Mouse (Mus musculus) thymus, adult 2 months (tissue): ENCODE results near the gene Fam155a.

ENCODE experiments used
- CTCF ChIP-seq: fragments of 200-500 bp; IDR thresholded peaks from 2 replicates; pipeline ENCODE4 v1.5.1; 2012; ENCODE audit warnings: mild to moderate bottlenecking, control low read depth, low read length, moderate library complexity, borderline replicate concordance; ENCODE audit not compliant: control insufficient read depth, poor library complexity, insufficient read depth; ENCODE audit errors: extremely low read depth
- POLR2A ChIP-seq: fragments of 200-500 bp; IDR thresholded peaks from 2 replicates; pipeline ENCODE4 v1.6.1; 2012; ENCODE audit warnings: mild to moderate bottlenecking, low read length, control low read depth, moderate library complexity; ENCODE audit not compliant: control insufficient read depth, poor library complexity, insufficient read depth; ENCODE audit errors: extremely low read depth

GRCm38 (mm10) chr8:9770999-9771605 is at the start of gene Fam155a:
- no peak for TF ChIP-seq CTCF
- TF ChIP-seq POLR2A: no peak
